Mouse (Mus musculus): Measurements from ENCODE around the gene Phf6. TPM values are rescaled to one million over a fixed set of nuclear protein-coding genes. Genes with fewer than 3 reads are reported as not detected.
"Not testable (repeated sequence)": the region's sequence is repeated elsewhere in the genome, so short reads cannot be mapped to it uniquely, and the experiment has no call there.

The Phf6 gene
- polyA plus RNA-seq (2016; fragmentation: Nextera tagmentation; extraction: Ambion mirVana) = 24.9 and 25.5 TPM in 2 replicates

DNA sequence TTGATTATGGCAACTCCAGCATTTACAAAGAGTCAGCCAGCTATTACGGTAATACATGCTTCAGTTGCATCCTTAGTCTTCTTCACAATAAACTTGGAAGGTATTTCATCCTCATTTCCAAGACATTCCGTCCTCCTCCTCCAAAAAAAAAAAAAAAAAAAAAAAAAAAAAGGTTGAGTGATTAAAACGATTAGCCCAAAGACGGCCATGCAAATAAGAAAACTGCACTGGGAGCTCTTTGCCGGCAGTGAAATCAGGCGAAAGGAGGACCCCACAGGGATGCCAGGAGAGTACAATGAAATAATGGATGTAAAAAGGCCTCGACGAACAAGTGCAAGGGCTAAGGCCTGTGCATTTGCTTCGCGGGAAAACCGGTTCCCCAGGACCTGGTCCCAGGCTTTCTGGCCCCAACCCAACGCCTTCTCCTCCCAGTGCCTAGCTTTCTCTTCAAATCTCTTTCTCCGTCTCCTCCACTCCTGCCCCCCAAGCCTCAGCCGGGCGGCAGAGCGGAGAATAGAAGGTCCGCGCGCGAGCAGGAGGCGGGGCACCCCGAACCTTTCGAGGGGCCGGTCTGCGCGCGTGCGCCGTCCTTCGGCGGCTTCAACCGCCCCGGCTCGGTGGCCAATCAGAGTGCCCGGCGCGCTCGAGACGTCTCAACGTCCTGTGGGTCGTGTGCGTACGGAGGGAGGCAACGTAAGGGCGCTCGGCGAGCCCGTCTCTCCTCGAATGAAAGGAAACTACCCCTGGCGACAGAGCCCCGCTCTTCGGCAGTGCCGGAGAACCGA lies at the start of gene Phf6:
Gene Phf6, plus strand, starts transcription at position 680 of the 785 bp plus-strand sequence.
- 22% methylated on average over 54 of the region's 54 CpGs for WGBS
- Histone ChIP-seq H3K36me3 (no peaks in the 10 kb centered on the region), H3K4me1 (replicated peaks) (no peaks in the 10 kb centered on the region), H3K4me2 (peak within 1 kb of the TSS; percentile 68), H3K9ac (peak within 1 kb of the TSS; percentile 84), H3K27ac (ENCODE audit: poor library complexity, severe bottlenecking) (peak within 1 kb of the TSS; percentile 92), H3K4me3 (peak within 1 kb of the TSS; percentile 75), H3K27me3 (replicated peaks) (no peaks in the 10 kb centered on the region), H3K9me3 (replicated peaks) (no peaks in the 10 kb centered on the region)
- ATAC-seq (ENCODE audit: insufficient number of reproducible peaks, low FRiP score) = peak; percentile 99

- Histone ChIP-seq H3K9me3 (replicated peaks) (no peaks in the 10 kb centered on the region), H3K36me3 (no peaks in the 10 kb centered on the region), H3K27ac (ENCODE audit: poor library complexity, severe bottlenecking) (no peak overlapping the region), H3K27me3 (replicated peaks) (no peaks in the 10 kb centered on the region), H3K4me3 (no peak overlapping the region), H3K4me2 (no peak overlapping the region), H3K9ac (no peak overlapping the region), H3K4me1 (replicated peaks) (no peaks in the 10 kb centered on the region)
- no peak for ATAC-seq (ENCODE audit: insufficient number of reproducible peaks, low FRiP score)
- WGBS = 55% methylated on average over 2 of the region's 2 CpGs
These were observed 47.9 kb upstream of the Phf6 start for GRCm38 (mm10) chrX:52864126-52864525.

GRCm38 (mm10) chrX:52898486-52898885 lies 13.6 kb upstream of the Phf6 start:
- not testable (repeated sequence) for H3K4me3 ChIP-seq; H3K36me3 ChIP-seq; H3K4me1 ChIP-seq (replicated peaks); H3K9ac ChIP-seq; H3K27me3 ChIP-seq (replicated peaks); ATAC-seq (ENCODE audit: insufficient number of reproducible peaks, low FRiP score); H3K27ac ChIP-seq (ENCODE audit: poor library complexity, severe bottlenecking); H3K9me3 ChIP-seq (replicated peaks); H3K4me2 ChIP-seq
- 76% methylated on average over 23 of the region's 27 CpGs for WGBS

GRCm38 (mm10) chrX:52912372-52912728 lies 284 bp downstream of the Phf6 start:
- Histone ChIP-seq H3K9ac (peak overlapping the region; percentile 84), H3K27ac (ENCODE audit: poor library complexity, severe bottlenecking) (peak overlapping the region; percentile 92), H3K4me1 (replicated peaks) (no peaks in the 10 kb centered on the region), H3K9me3 (replicated peaks) (no peaks in the 10 kb centered on the region), H3K4me2 (peak overlapping the region; percentile 68), H3K4me3 (peak overlapping the region; percentile 75), H3K27me3 (replicated peaks) (no peaks in the 10 kb centered on the region), H3K36me3 (no peaks in the 10 kb centered on the region)
- ATAC-seq (ENCODE audit: insufficient number of reproducible peaks, low FRiP score) = peak; percentile 38; the same call in 1 of the 2 replicates
- WGBS = 15% methylated on average over 26 of the region's 26 CpGs

DNA sequence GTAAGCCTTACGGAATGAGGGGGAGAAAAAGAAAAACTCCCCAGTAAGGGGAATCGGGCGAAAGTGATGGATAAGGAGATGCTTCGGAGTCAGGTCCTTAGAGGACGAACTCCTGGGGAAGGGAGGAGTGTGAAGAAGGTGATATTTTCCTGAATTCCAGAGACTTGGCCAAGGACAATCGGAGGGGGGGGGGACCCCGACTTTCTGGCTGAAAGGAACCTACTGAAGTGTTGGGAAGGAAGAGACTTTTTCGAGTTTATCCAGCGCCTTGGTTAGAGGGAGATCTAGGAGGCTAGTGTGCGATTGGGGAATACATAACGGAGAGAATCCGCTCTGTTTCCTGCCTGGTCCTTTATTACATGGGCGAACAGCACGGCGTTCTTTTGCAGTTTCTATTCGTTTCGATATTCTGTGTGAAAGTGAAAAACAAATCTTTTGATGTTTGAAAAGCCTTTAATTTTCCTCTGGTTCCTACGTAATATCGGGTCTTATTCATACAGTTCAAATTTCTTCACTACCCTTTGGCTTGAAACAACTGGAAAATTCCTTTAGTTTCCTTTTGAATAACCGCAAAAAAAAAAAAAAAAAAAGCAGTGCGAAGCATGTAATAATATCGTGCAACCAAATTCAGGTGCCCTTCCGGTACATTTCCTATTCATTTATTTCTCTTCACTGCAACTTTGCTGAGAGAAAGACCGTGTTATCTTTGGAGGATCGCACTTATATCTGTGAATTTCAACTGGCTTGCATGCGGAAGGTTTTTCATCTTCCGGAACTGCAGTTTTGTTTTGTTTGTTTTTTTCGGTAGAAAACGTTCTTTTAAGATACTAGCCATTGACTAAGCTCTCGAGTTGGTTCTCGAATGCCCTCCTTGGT lies 998 bp downstream of the Phf6 start:
- no peaks in the 10 kb centered on the region for H3K4me1 ChIP-seq (replicated peaks)

DNA sequence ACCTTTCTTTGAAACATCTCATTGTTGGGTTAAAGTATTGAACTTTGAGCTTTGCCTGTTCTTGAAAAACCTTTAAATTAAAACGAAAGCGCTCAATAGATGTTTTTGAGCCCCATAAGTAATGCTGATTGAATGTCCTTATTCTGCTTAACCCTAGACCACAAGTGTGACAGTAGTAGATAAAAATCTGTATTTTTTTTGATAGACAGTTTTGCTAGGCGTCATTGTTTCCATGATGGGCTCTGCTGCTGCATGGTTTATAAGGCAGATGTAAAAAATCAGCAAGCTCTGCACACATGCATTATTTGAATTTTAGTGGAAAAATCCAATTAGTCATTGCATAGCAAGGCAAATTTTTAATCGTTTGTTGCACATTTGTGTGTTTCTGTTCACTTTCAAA lies 1.8 kb downstream of the Phf6 start:
- no peak for ATAC-seq (ENCODE audit: insufficient number of reproducible peaks, low FRiP score)
- Histone ChIP-seq H3K27ac (ENCODE audit: poor library complexity, severe bottlenecking) (no peak overlapping the region), H3K27me3 (replicated peaks) (no peaks in the 10 kb centered on the region), H3K9ac (no peak overlapping the region), H3K4me1 (replicated peaks) (no peaks in the 10 kb centered on the region), H3K9me3 (replicated peaks) (no peaks in the 10 kb centered on the region), H3K36me3 (no peaks in the 10 kb centered on the region), H3K4me2 (peak overlapping the region; percentile 67; the same call in 1 of the 2 replicates), H3K4me3 (peak overlapping the region; percentile 75)
- WGBS = 58% methylated on average over 4 of the region's 4 CpGs

More for the DNA sequence above, 998 bp downstream of the Phf6 start:
- Histone ChIP-seq H3K36me3 (no peaks in the 10 kb centered on the region), H3K27ac (ENCODE audit: poor library complexity, severe bottlenecking) (no peak overlapping the region), H3K4me3 (peak overlapping the region; percentile 75), H3K4me2 (peak overlapping the region; percentile 68), H3K9ac (peak overlapping the region; percentile 84), H3K9me3 (replicated peaks) (no peaks in the 10 kb centered on the region), H3K27me3 (replicated peaks) (no peaks in the 10 kb centered on the region)
- 18% methylated on average over 31 of the region's 31 CpGs for WGBS
- ATAC-seq (ENCODE audit: insufficient number of reproducible peaks, low FRiP score) = no peak

- Histone ChIP-seq H3K4me1 (replicated peaks) (no peaks in the 10 kb centered on the region), H3K4me3 (no peak overlapping the region), H3K9ac (no peak overlapping the region), H3K27me3 (replicated peaks) (no peaks in the 10 kb centered on the region), H3K9me3 (replicated peaks) (no peaks in the 10 kb centered on the region), H3K27ac (ENCODE audit: poor library complexity, severe bottlenecking) (no peak overlapping the region), H3K36me3 (no peaks in the 10 kb centered on the region), H3K4me2 (no peak overlapping the region)
- no peak for ATAC-seq (ENCODE audit: insufficient number of reproducible peaks, low FRiP score)
These were observed 2.6 kb downstream of the Phf6 start for GRCm38 (mm10) chrX:52914705-52915104.

DNA sequence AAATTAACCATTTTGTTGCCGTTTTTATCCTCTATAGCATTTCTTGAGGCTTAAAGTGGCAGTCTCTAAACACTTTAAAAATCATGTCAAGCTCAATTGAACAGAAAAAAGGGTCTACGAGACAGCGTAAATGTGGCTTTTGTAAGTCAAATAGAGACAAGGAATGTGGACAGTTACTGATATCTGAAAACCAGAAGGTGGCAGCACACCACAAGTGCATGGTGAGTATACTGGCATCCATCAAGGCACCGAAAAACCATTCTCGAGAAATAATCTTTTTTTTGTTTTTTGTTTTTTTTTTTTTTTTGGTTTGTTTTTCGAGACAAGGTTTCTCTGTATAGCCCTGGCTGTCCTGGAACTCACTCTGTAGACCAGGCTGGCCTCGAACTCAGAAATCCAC lies 4.5 kb downstream of the Phf6 start:
- WGBS = 73% methylated on average over 7 of the region's 7 CpGs
- no peaks in the 10 kb centered on the region for H3K4me1 ChIP-seq (replicated peaks)
- no peaks in the 10 kb centered on the region for H3K36me3 ChIP-seq
- ATAC-seq (ENCODE audit: insufficient number of reproducible peaks, low FRiP score) = no peak
- H3K9me3 ChIP-seq (replicated peaks) = no peaks in the 10 kb centered on the region
- H3K4me2 ChIP-seq = no peak overlapping the region
- no peak overlapping the region for H3K4me3 ChIP-seq
- no peaks in the 10 kb centered on the region for H3K27me3 ChIP-seq (replicated peaks)
- H3K27ac ChIP-seq (ENCODE audit: poor library complexity, severe bottlenecking) = no peak overlapping the region
- no peak overlapping the region for H3K9ac ChIP-seq

GRCm38 (mm10) chrX:52926726-52927125 lies 14.7 kb downstream of the Phf6 start:
- WGBS = 86% methylated on average over 9 of the region's 9 CpGs
- no peak overlapping the region for H3K27ac ChIP-seq (ENCODE audit: poor library complexity, severe bottlenecking)

GRCm38 (mm10) chrX:52928883-52929282 lies 16.8 kb downstream of the Phf6 start:
- no peak overlapping the region for H3K27ac ChIP-seq (ENCODE audit: poor library complexity, severe bottlenecking)
- 0 out of 2 replicates have a peak, but pooled peaks cover 4% of the 10 kb centered on the region for H3K36me3 ChIP-seq
- no peak overlapping the region for H3K4me3 ChIP-seq
- 25% methylated on average over 1 of the region's 1 CpGs for WGBS
- H3K9ac ChIP-seq = no peak overlapping the region
- ATAC-seq (ENCODE audit: insufficient number of reproducible peaks, low FRiP score) = no peak
- no peak overlapping the region for H3K4me2 ChIP-seq
- no peaks in the 10 kb centered on the region for H3K9me3 ChIP-seq (replicated peaks)
- no peaks in the 10 kb centered on the region for H3K27me3 ChIP-seq (replicated peaks)
- 0 out of 2 replicates have a peak, but pooled peaks cover 2% of the 10 kb centered on the region for H3K4me1 ChIP-seq (replicated peaks)

More at GRCm38 (mm10) chrX:52926726-52927125, 14.7 kb downstream of the Phf6 start:
- 0 out of 2 replicates have a peak, but pooled peaks cover 4% of the 10 kb centered on the region for H3K36me3 ChIP-seq
- H3K4me2 ChIP-seq = no peak overlapping the region
- H3K4me3 ChIP-seq = no peak overlapping the region
- H3K9ac ChIP-seq = no peak overlapping the region
- H3K9me3 ChIP-seq (replicated peaks) = no peaks in the 10 kb centered on the region
- H3K4me1 ChIP-seq (replicated peaks) = 0 out of 2 replicates have a peak, but pooled peaks cover 2% of the 10 kb centered on the region
- no peaks in the 10 kb centered on the region for H3K27me3 ChIP-seq (replicated peaks)
- ATAC-seq (ENCODE audit: insufficient number of reproducible peaks, low FRiP score) = no peak

GRCm38 (mm10) chrX:52929779-52930178 lies 17.7 kb downstream of the Phf6 start:
- Histone ChIP-seq H3K4me1 (replicated peaks) (0 out of 2 replicates have a peak, but pooled peaks cover 2% of the 10 kb centered on the region), H3K27ac (ENCODE audit: poor library complexity, severe bottlenecking) (no peak overlapping the region), H3K9me3 (replicated peaks) (no peaks in the 10 kb centered on the region), H3K27me3 (replicated peaks) (no peaks in the 10 kb centered on the region), H3K9ac (no peak overlapping the region), H3K36me3 (0 out of 2 replicates have a peak, but pooled peaks cover 4% of the 10 kb centered on the region), H3K4me3 (no peak overlapping the region), H3K4me2 (no peak overlapping the region)
- 83% methylated on average over 3 of the region's 3 CpGs for WGBS
- no peak for ATAC-seq (ENCODE audit: insufficient number of reproducible peaks, low FRiP score)

All from heart, embryonic 12.5 days (tissue).